In the genomic region with DNA sequence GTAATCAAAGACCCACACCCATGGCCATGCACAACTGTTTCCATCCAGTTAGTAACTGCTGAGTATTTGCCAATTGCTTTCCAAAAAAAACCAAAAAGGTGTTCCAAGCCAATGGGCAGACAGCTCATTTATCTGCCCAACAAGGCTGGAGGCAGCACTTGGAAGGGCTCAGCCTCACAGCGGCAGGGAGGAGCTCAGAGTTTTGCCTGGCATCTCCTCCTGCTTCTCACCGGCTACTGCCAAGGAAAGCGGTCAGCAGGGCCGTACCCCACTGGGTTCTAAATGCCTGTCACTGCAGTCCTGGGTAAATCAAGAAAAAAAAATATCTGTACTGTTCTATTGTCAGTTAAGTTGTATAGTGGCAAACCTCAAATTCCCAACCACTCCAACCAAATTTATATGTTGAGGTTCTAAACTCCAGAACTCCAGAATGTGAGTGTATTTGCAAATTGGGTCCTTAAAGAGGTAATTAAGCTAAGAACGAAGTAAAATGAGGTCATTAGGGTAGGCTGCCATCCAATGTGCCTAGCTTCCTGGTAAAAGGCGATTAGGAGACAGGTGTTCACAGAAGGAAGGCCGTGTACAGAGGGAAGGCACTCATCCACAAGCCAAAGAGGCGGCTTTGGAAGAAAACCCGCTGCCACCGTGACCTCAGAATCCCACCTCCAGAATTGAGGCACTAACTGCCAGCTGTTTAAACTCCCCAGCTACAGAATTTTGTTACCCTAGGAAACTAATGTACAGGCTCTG, we compare ENCODE assay signal across 15 mouse cellular contexts.
DNase-seq lines count a peak whose midpoint lies in the region; ATAC-seq lines count a peak whose summit lies in the region.
"Had no signal": no experiment of that assay in that cellular context is flagged by ENCODE, and none has a peak within 500 bp of the region (broad histone marks: within the 10 kb centered on the region; RNA-seq: fewer than 3 reads in every experiment).

No protein-coding gene starts in this region.

- peak; percentile 83 for DNase-seq in left cerebral cortex, postnatal 4 days
- no peak for DNase-seq in left cerebral cortex, adult 11 months (ENCODE audit: low spot score)
- DNase-seq in cerebellum, adult 11 months, result peak; percentile 73
- peak; percentile 89 for DNase-seq in cerebellum, adult 9-11 months
- DNase-seq in spleen, adult 12 weeks (ENCODE audit: low spot score), result no peak
- no peak for DNase-seq in kidney, adult 9 months
- DNase-seq: adrenal gland, adult 8-10 months; B cell, adult 2 months; embryo, embryonic 11 days; kidney, postnatal 14 days; lung, embryonic 14.5 days; thymus, postnatal 25 days had no signal

- intact Hi-C loops in left cerebral cortex, postnatal 4 days (cut with DNase I), result no loop called here

- ATAC-seq in activated CD4-positive, CD25-positive, alpha-beta regulatory T cell, adult 4 months, result no peak
- ATAC-seq: forebrain, embryonic 14.5 days; midbrain, embryonic 13.5 days had no signal

Comparison
In these comparisons a context has a peak if more than half of its experiments do, and no peak if none do; other contexts are left out.
1. DNase-seq: peak in left cerebral cortex, postnatal 4 days (single experiment), cerebellum, adult 11 months (single experiment) and cerebellum, adult 9-11 months (single experiment); none in left cerebral cortex, adult 11 months (single experiment), spleen, adult 12 weeks (single experiment) and kidney, adult 9 months (single experiment).